In genomic region chr6:33625931-33626330, GRCm38 (mm10) we compare ENCODE assay signal across 28 mouse cellular contexts.
"Had no signal": no experiment of that assay in that cellular context is flagged by ENCODE, and none has a peak within 500 bp of the region (broad histone marks: within the 10 kb centered on the region; RNA-seq: fewer than 3 reads in every experiment).

No protein-coding gene starts in this region.

- H3K9ac ChIP-seq: embryonic facial prominence, embryonic 12.5 days; embryonic facial prominence, embryonic 13.5 days; embryonic facial prominence, embryonic 15.5 days; forebrain, embryonic 12.5 days; forebrain, embryonic 13.5 days; forebrain, embryonic 15.5 days; forebrain, postnatal 0 days had no signal

- H3K4me1 ChIP-seq: embryonic facial prominence, embryonic 12.5 days; embryonic facial prominence, embryonic 13.5 days; embryonic facial prominence, embryonic 15.5 days; forebrain, embryonic 15.5 days had no signal

- H3K27me3 ChIP-seq: embryonic facial prominence, embryonic 12.5 days; embryonic facial prominence, embryonic 13.5 days; embryonic facial prominence, embryonic 15.5 days; forebrain, embryonic 12.5 days; forebrain, embryonic 13.5 days; forebrain, embryonic 15.5 days had no signal

- H3K4me3 ChIP-seq: embryonic facial prominence, embryonic 12.5 days; embryonic facial prominence, embryonic 13.5 days; embryonic facial prominence, embryonic 15.5 days; erythroblast, embryonic 14.5 days; forebrain, embryonic 10.5 days; forebrain, embryonic 12.5 days; forebrain, embryonic 13.5 days; forebrain, embryonic 15.5 days; gastrocnemius, adult 2 months; heart, adult 2 months had no signal

- H3K4me2 ChIP-seq: embryonic facial prominence, embryonic 12.5 days; embryonic facial prominence, embryonic 13.5 days; embryonic facial prominence, embryonic 15.5 days; forebrain, embryonic 12.5 days; forebrain, embryonic 13.5 days; forebrain, embryonic 15.5 days had no signal

- ATAC-seq: forebrain, embryonic 13.5 days; forebrain, embryonic 14.5 days; forebrain, embryonic 15.5 days; forebrain, embryonic 16.5 days; forebrain, postnatal 0 days had no signal

- H3K9me3 ChIP-seq: embryonic facial prominence, embryonic 15.5 days; forebrain, embryonic 13.5 days; forebrain, embryonic 15.5 days had no signal

- DNase-seq: cerebellum, adult 2 months; cerebellum, adult 8-10 months; cerebellum, adult 9-10 months; cerebellum, adult 9-11 months; cerebellum, postnatal 10 days; cerebellum, postnatal 14 days; cerebellum, postnatal 25 days; cerebellum, postnatal 36 days; embryo, embryonic 11 days; forebrain, postnatal 0 days; gastrocnemius, adult 2 months; gastrocnemius, postnatal 10 days; gastrocnemius, postnatal 14 days; gastrocnemius, postnatal 25 days; gastrocnemius, postnatal 36 days; heart, adult 11 months; heart, adult 18-20 months; heart, adult 2 months had no signal

- H3K27ac ChIP-seq: embryonic facial prominence, embryonic 12.5 days; embryonic facial prominence, embryonic 13.5 days; embryonic facial prominence, embryonic 15.5 days; forebrain, embryonic 10.5 days; forebrain, embryonic 12.5 days; forebrain, embryonic 13.5 days; forebrain, embryonic 15.5 days; gastrocnemius, adult 2 months; heart, adult 2 months had no signal

- H3K36me3 ChIP-seq: embryonic facial prominence, embryonic 12.5 days; embryonic facial prominence, embryonic 13.5 days; embryonic facial prominence, embryonic 15.5 days; forebrain, embryonic 10.5 days; forebrain, embryonic 12.5 days; forebrain, embryonic 15.5 days had no signal
